Mouse (Mus musculus): ENCODE measurements around the gene Ap1g2.

Ap1g2 gene

DNA sequence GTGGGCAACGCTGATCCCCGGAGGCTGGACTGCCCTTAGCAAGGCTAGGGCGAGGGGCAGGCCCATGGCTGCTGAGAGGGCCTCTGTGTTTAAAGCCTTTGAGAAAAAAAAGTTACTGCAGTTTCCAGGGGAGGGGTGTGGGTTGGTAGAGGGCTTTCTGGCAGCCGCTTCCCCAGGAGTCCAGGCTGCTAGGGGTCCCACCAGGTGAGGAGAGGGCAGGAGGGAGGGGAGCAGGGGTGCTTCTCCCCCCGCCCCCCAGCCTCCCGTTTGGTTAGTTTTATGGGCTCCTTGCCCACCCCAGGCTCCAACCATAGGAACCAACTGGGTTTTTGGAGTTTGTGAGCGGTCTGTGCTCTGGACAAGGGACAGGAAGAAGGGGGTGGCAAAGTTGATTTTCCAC lies 44.5 kb downstream of the Ap1g2 start:
- no peak for TF ChIP-seq GATA4 (IDR thresholded peaks at IDR 0.05; ENCODE audit: insufficient replicate concordance, low read length)

DNA sequence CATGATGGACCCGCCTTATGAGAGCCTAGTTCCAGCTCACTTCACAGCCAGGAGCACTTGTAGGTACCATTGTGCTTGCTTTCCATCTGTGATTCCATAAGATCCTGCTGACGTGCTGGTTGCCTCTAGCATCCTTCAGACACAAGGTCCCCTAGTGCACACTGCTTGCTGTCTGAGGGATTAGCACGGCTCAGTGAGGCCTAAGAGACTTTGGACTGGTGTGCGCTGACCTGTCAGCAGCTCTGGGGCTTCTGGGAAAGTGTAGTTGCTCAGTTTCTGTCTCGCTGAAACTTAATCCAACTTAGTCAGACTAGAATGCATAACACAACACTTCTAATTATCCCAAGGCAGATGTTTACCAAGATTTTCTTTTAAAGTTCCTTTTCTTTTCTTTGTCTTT lies 46.5 kb downstream of the Ap1g2 start:
- no peak for TF ChIP-seq GATA4 (IDR thresholded peaks at IDR 0.05; ENCODE audit: insufficient replicate concordance, low read length)

GRCm38 (mm10) chr14:55059009-55059408 lies 47.4 kb downstream of the Ap1g2 start:
- no peak for TF ChIP-seq GATA4 (IDR thresholded peaks at IDR 0.05; ENCODE audit: insufficient replicate concordance, low read length)

- TF ChIP-seq GATA4 (IDR thresholded peaks at IDR 0.05; ENCODE audit: insufficient replicate concordance, low read length) = no peak
Observed at GRCm38 (mm10) chr14:55055167-55055834, 51.1 kb downstream of the Ap1g2 start.

DNA sequence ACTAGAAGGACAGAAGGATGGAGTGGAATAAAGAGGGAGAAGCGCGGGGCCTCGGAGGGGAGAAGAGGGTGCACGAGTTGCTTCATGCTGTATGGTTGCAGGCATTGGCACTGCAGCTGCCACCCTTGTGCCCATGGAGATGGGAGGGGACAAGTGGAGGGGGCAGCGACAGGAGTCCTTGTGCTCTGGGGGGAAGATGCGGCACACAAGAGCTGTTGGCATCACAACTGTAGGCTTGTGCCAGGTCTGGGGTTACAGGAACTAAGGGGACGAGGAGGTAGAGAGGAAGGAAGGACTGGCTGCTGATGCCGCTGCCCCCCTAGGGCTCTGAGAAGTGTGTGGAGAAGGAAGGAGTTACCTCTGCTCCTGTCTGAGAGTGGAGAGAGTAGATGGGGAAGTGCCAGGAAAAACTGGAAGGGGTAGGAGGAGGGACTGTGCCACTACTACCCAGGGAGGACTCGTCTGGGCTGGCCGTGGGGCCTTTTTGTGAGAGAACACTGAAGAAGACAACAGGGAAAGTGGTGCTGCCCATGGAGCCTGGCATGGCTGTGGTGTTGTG lies 52.1 kb downstream of the Ap1g2 start:
- TF ChIP-seq GATA4 (IDR thresholded peaks at IDR 0.05; ENCODE audit: insufficient replicate concordance, low read length) = no peak

DNA sequence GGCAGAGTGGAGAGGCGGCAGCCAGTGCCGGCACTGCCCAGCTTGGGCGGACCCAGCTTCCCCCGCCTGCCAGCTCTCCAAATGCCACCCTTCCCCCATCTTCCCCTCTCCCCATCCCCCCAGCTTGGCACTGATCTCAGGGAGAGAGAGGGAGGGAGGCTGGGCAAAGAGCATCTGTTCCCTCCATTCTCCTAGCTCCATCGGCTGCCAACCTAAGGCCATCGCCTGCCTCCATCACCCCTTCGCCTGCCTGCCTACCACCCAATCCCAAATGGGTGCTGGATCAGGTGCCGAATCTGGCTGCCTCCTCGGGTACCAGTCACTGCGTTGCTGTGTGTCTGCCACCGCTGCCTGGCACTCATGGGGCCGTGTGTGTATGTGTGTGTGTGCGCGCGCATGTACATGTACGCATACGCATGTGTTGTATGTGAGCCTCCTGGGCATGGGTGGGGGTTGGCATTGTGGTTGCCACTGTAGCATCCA lies 52.6 kb downstream of the Ap1g2 start:
- TF ChIP-seq GATA4 (IDR thresholded peaks at IDR 0.05; ENCODE audit: insufficient replicate concordance, low read length) = no peak

- TF ChIP-seq GATA4 (IDR thresholded peaks at IDR 0.05; ENCODE audit: insufficient replicate concordance, low read length) = no peak
Observed at GRCm38 (mm10) chr14:55053050-55053449, 53.3 kb downstream of the Ap1g2 start.

- no peak for TF ChIP-seq GATA4 (IDR thresholded peaks at IDR 0.05; ENCODE audit: insufficient replicate concordance, low read length)
Observed at GRCm38 (mm10) chr14:55052496-55052895, 53.9 kb downstream of the Ap1g2 start.
